Mouse (Mus musculus) kidney, postnatal 25 days (tissue): ENCODE measurements around the gene Dab1.

Experiments
- DNase-seq, 2 experiments: peaks; one replicate each; pipeline ENCODE4 v3.0.0; 2021; ENCODE audit warnings: mixed read lengths in 2 of 2

The Dab1 gene

DNA sequence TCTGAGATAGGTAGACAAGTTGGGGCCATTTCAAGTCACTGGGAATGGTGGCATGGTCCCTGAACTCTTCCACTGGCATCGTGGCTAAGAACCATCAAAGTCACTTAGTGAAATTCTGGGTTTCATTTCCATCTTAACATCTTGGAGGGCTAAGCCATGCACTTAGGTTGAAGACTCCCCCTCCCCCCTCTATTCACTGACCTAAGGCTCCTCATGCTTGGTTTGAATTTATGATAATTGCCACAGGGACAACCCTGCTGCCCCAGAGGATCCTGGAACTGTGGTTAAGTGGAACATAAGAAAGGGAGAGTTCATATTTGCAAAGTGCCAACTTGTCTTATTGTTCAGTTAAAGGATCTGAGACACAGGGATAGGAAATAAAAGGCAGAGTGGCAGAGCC lies 375.2 kb downstream of the Dab1 start:
- no peak for DNase-seq

DNA sequence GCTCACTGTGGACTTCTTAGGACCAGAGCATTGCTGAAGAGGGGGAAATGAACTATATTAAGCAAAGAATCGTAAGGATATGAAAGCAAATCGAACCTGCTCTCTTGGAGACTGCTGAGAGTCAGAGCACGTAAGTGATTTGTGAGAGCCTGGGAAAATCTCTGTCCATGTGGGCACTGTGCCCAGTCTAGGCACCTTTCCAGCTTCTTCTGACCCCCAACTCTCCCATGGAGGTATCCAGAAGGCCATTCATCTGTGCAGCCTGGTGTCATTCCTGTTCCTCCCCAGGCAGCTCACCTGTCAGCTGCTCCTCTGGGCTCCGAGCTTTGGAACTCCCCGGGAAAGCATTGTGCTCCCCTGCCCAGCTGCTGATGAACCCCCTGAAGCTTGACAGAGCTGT lies 389.2 kb downstream of the Dab1 start:
- DNase-seq, result peak; percentile 77 to 79

GRCm38 (mm10) chr4:104011683-104012082 lies 392.5 kb downstream of the Dab1 start:
- no peak for DNase-seq

- DNase-seq, result no peak
Observed at GRCm38 (mm10) chr4:104012150-104012549, 393.0 kb downstream of the Dab1 start.

- no peak for DNase-seq
Observed at GRCm38 (mm10) chr4:104025117-104025694, 406.0 kb downstream of the Dab1 start.

DNA sequence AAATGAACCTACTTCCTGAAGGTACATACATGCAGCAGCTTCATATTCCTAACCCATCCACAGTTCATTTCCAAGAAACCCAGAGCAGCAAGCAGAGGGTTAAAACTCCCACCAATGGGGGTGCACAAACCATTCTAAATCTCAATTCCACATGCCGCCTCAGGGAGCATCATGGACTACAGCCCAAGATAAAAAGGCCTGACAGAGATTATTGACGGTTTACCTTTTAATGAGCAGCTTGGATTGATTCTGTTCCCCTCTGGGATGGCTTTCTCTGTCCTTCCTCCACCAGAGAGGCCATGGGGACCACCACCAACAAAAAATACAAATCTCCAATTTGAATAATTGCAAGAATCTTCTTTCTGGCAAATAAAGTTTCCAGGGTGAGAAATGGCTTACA lies 407.7 kb downstream of the Dab1 start:
- DNase-seq, result no peak

GRCm38 (mm10) chr4:104027239-104027638 lies 408.1 kb downstream of the Dab1 start:
- DNase-seq, result no peak

DNA sequence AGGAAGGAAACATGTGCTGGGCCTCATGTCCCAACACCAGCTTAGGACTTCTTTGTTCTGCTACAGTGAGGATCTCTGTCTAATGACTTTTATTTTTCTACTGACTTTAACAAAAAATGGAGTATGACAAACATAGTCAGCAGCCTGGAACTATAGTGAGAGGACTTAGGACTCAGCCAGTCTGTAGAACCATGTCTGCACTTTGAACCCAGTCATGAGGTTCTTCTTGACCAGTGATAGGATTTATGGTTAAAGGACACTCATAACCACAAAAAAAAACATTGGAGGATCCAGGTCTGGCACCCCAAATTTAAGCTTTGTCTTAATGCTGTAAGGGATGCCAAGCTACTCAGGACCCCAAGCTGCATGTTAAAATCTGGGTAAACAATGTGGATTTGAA lies 416.9 kb downstream of the Dab1 start:
- DNase-seq, result peak in 1 of 2 experiments; percentile 7

DNA sequence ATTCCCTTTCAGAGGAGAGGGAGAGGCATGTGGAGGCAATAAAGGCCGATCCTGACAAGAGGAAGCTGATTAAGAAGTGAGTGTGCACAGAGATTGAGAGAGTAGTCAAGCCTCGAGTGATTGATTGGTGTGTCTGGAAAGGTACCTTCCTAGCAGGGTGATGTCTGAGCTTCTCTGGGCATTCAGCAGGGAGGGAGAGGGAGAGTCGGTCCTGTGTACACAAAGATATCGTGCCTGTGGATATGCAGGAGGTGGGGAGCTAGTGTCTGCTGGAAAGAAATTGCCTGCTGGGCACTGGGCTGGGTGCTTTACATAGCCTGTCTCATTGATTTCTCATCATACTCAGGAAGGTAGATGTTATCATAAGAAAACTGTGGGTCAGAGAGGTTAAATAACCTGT lies 420.4 kb downstream of the Dab1 start:
- DNase-seq, result no peak

GRCm38 (mm10) chr4:104043441-104043840 lies 424.3 kb downstream of the Dab1 start:
- DNase-seq, result no peak

GRCm38 (mm10) chr4:104044634-104045033 lies 425.5 kb downstream of the Dab1 start:
- DNase-seq, result no peak

- no peak for DNase-seq
Observed at GRCm38 (mm10) chr4:104047966-104048804, 429.0 kb downstream of the Dab1 start.

DNA sequence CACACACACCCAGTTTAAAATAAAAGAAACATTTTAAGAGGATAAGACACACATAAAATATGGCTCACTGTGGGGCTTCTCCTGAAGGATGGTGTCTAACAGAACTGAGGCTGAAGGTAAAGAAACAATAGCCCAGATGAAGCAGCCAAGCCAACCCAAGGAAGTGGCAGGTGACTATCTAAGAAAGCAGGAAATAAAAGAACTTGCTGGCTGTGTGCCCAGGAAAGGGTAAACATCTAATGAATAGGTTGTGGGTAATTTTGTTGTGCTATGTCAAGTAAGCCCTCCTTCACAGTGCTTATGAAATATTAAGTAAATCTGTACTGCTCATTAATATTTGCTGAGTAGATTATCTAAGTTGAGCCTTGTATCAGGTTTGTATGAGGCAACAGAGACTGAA lies 438.0 kb downstream of the Dab1 start:
- DNase-seq, result no peak

- no peak for DNase-seq
Observed at GRCm38 (mm10) chr4:104059569-104059968, 440.4 kb downstream of the Dab1 start.

GRCm38 (mm10) chr4:104062356-104062755 lies 443.2 kb downstream of the Dab1 start:
- no peak for DNase-seq

GRCm38 (mm10) chr4:104066901-104067300 lies 447.7 kb downstream of the Dab1 start:
- no peak for DNase-seq

GRCm38 (mm10) chr4:104067748-104068147 lies 448.6 kb downstream of the Dab1 start:
- peak; percentile 38 to 71 for DNase-seq

GRCm38 (mm10) chr4:104071296-104071695 lies 452.1 kb downstream of the Dab1 start:
- no peak for DNase-seq

GRCm38 (mm10) chr4:104073920-104074459 lies 454.8 kb downstream of the Dab1 start:
- DNase-seq, result peak; percentile 33 to 51

DNA sequence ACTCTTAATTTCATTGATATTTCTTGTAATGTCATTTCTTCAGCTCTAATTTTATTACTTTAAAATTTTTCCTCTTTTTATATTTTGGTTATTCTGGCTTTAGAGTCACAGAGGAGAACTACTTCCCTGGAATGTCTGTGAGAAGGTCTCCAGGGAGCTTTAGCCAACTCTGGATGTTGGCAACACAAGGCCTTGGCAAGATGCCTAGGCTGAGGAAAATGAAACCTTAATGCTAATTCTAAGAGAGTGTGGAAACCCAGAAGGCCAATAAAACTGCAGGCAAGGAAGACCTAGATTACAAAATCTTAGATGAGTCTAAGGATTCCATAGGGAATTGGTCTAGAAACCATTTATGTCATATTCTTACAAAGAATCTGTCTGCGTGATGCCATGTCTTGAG lies 458.6 kb downstream of the Dab1 start:
- DNase-seq, result peak; percentile 70 to 75

DNA sequence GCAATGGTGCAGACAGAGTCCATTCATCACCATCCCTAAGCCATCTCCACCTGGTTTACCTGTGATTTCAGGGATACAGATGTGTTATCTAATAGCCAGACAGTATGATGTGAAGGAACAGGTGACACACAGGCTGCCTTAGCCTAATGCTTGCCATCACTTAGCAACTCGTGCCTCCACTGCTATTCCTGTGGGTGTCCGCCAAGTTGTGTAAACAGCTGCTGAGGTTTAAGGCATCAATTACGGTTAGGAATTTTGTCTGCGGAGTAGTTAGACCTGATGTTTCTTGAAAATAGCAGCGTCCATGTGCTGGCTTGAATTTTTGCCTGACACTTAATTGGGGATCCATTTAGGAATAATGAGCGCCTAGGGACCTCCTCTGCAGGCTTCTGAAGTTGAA lies 487.1 kb downstream of the Dab1 start:
- no peak for DNase-seq

DNA sequence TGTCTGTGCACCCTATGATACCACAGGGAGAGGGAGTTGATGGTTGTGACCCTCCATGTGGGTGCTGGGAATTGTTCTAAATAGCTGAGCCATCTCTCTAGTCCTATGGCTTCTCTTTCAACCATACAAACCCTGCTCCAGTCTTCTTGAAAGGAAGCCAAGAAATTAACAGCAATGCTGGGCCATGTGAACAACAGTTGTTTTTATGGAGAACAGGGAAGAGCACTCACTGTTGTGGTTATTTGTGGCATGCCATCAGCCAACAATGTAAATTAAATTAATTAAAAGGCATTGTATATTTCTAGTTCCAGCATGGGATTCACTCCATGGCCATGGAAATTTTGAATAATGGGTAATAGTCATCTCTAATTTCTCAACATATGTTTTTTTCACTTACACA lies 492.5 kb downstream of the Dab1 start:
- DNase-seq, result no peak

DNA sequence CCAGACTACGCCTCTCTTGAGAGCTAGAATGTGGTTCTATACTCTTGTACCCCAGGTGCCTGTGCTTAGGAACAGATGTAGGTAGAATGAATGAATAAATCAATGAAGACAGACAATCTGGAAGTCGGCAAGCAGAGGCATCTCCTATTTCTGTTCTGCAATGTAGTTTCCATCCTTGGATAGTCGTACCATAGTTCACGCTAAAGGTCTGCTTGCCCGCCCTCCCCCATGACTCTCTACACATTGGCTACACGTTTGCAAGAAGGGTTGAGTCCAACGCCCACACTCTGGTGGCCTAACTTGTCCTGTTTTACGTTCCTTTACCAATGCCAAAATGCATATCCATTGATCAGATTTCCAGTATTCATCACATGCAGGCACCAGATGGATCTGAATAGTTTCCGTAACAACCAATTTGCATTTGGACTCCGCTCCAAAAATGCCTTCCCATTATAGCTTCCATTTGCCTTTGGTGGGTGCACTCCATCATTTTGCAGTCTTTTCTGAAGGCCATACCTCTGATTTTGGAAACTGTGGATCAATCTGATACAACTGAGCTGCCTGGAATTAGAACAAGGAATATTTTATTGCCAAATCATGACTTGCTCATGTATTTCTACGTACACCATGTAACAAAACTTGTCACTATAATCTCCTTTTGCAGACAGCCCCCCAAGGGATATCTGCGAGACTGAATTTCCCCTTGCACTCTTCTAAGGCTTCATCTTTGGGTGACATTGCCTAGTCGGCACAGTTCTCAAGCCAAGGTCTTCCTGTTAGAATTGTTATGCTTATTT lies 494.2 kb downstream of the Dab1 start:
- DNase-seq, result no peak

DNA sequence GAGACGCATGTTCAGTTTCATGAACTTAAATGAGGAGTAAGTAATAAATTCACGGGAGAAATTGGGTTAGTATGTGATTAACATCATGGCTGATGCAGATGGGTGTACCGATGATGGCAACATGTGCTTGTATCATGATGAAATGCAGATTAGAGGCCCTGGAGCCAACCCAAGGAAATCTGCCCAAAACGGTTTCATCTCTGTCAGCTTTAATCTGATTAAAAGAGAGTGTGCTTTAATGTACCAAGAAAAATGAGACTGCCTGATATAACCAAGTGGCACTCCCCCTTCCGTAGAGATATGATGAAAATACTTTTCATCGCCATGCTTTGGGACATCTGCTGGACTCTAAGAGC lies 494.8 kb downstream of the Dab1 start:
- DNase-seq, result no peak
